Mouse (Mus musculus): ENCODE data around the gene Gm10198.

The Gm10198 gene

GRCm38 (mm10) chr13:111592485-111592884 lies at the start of gene Gm10198:
Gene Gm10198, plus strand, starts transcription at chr13:111592785.
- no peak for DNase-seq

- DNase-seq = no peak
Measured at GRCm38 (mm10) chr13:111545286-111545685, 47.3 kb upstream of the Gm10198 start.

- DNase-seq = no peak
Measured at GRCm38 (mm10) chr13:111552769-111553168, 39.8 kb upstream of the Gm10198 start.

GRCm38 (mm10) chr13:111553182-111553581 lies 39.4 kb upstream of the Gm10198 start:
- DNase-seq = no peak

GRCm38 (mm10) chr13:111553941-111554340 lies 38.6 kb upstream of the Gm10198 start:
- no peak for DNase-seq

GRCm38 (mm10) chr13:111555333-111555732 lies 37.3 kb upstream of the Gm10198 start:
- no peak for DNase-seq

GRCm38 (mm10) chr13:111556375-111556774 lies 36.2 kb upstream of the Gm10198 start:
- DNase-seq = no peak

GRCm38 (mm10) chr13:111560152-111560551 lies 32.4 kb upstream of the Gm10198 start:
- no peak for DNase-seq

- no peak for DNase-seq
Measured at GRCm38 (mm10) chr13:111562595-111562994, 30.0 kb upstream of the Gm10198 start.

- no peak for DNase-seq
Measured at GRCm38 (mm10) chr13:111574196-111574595, 18.4 kb upstream of the Gm10198 start.

GRCm38 (mm10) chr13:111577177-111577576 lies 15.4 kb upstream of the Gm10198 start:
- no peak for DNase-seq

GRCm38 (mm10) chr13:111580054-111580453 lies 12.5 kb upstream of the Gm10198 start:
- DNase-seq = no peak

GRCm38 (mm10) chr13:111598111-111598510 lies 5.5 kb downstream of the Gm10198 start:
- peak; percentile 65 for DNase-seq

GRCm38 (mm10) chr13:111601383-111601782 lies 8.8 kb downstream of the Gm10198 start:
- peak; percentile 42 for DNase-seq

- DNase-seq = peak; percentile 25
Measured at GRCm38 (mm10) chr13:111604826-111605225, 12.2 kb downstream of the Gm10198 start.

- DNase-seq = peak; percentile 87
Measured at GRCm38 (mm10) chr13:111616168-111617125, 23.9 kb downstream of the Gm10198 start.

- no peak for DNase-seq
Measured at GRCm38 (mm10) chr13:111620433-111620832, 27.8 kb downstream of the Gm10198 start.

GRCm38 (mm10) chr13:111622425-111622824 lies 29.8 kb downstream of the Gm10198 start:
- DNase-seq = no peak

- DNase-seq = no peak
Measured at GRCm38 (mm10) chr13:111623112-111623511, 30.5 kb downstream of the Gm10198 start.

GRCm38 (mm10) chr13:111624115-111624514 lies 31.5 kb downstream of the Gm10198 start:
- no peak for DNase-seq

- DNase-seq = no peak
Measured at GRCm38 (mm10) chr13:111634163-111635160, 41.9 kb downstream of the Gm10198 start.

GRCm38 (mm10) chr13:111640319-111640718 lies 47.7 kb downstream of the Gm10198 start:
- no peak for DNase-seq

Measured in heart, adult 11 months (tissue).